Mouse (Mus musculus) embryonic facial prominence, embryonic 13.5 days (tissue): ENCODE measurements around the gene Gm765. TPM values are rescaled to one million over a fixed set of nuclear protein-coding genes. Genes with fewer than 3 reads are reported as not detected.

ENCODE experiments used
- ATAC-seq: fragments of 200-750 bp; cut with Nextera tagmentation; 2 replicates; pipeline ENCODE4 v1.8.0; 2017; ENCODE audit warnings: low read depth; ENCODE audit not compliant: insufficient number of reproducible peaks, insufficient read depth, low FRiP score, low TSS enrichment
- H3K27ac ChIP-seq: fragments of 300-500 bp; sonication (generic); 2 replicates; pipeline ENCODE4 v1.5.1; 2015; ENCODE audit warnings: moderate library complexity, mild to moderate bottlenecking, inconsistent platforms
- H3K27me3 ChIP-seq: fragments of 300-500 bp; sonication (generic); 2 replicates; pipeline ENCODE4 v1.6.1; 2015; ENCODE audit warnings: mild to moderate bottlenecking, inconsistent platforms
- H3K36me3 ChIP-seq: fragments of 300-500 bp; sonication (generic); 2 replicates; pipeline ENCODE4 v1.6.1; 2015; ENCODE audit warnings: mild to moderate bottlenecking, inconsistent platforms
- H3K4me1 ChIP-seq: fragments of 300-500 bp; sonication (generic); 2 replicates; pipeline ENCODE4 v1.6.1; 2015; ENCODE audit warnings: inconsistent platforms
- H3K4me2 ChIP-seq: fragments of 300-500 bp; sonication (generic); 2 replicates; pipeline ENCODE4 v1.6.1; 2015; ENCODE audit warnings: moderate library complexity, mild to moderate bottlenecking, inconsistent platforms
- H3K4me3 ChIP-seq: fragments of 300-500 bp; sonication (generic); 2 replicates; pipeline ENCODE4 v1.5.1; 2015; ENCODE audit warnings: mild to moderate bottlenecking, inconsistent platforms
- H3K9ac ChIP-seq: fragments of 300-500 bp; sonication (generic); 2 replicates; pipeline ENCODE4 v1.6.1; 2015; ENCODE audit warnings: mild to moderate bottlenecking, inconsistent platforms
- H3K9me3 ChIP-seq: fragments of 300-500 bp; sonication (generic); 2 replicates; pipeline ENCODE4 v1.6.1; 2016; ENCODE audit warnings: inconsistent platforms
- WGBS: fragments of 180-500 bp; shearing (Covaris S2); methylation state at CpG from one replicate; pipeline ENCODE4 v1.1.7; 2015; ENCODE audit warnings: mixed read lengths; 5-methylcytosine and 5-hydroxymethylcytosine counted together
- polyA plus RNA-seq: library from polyadenylated mRNA; unstranded; fragments of >200 nt; fragmentation: Nextera tagmentation; extraction: Ambion mirVana; gene quantifications from 2 replicates; pipeline ENCODE4 v1.2.1, GENCODE M21; 2015

The Gm765 gene
- polyA plus RNA-seq, 1 experiment from 2014 or later = not detected

GRCm38 (mm10) chr6:98287521-98287920 is 55.0 kb downstream of the Gm765 start:
- H3K4me3 ChIP-seq = no peak overlapping the region
- H3K9me3 ChIP-seq = no peaks in the 10 kb centered on the region
- H3K9ac ChIP-seq = no peak overlapping the region
- no peaks in the 10 kb centered on the region for H3K27me3 ChIP-seq
- no peak overlapping the region for H3K27ac ChIP-seq
- ATAC-seq = no peak
- H3K36me3 ChIP-seq = no peaks in the 10 kb centered on the region
- WGBS = 52% methylated on average over 6 of the region's 6 CpGs
- H3K4me1 ChIP-seq = no peaks in the 10 kb centered on the region
- H3K4me2 ChIP-seq = no peak overlapping the region

- 75% methylated on average over 2 of the region's 2 CpGs for WGBS
- Histone ChIP-seq H3K36me3 (no peaks in the 10 kb centered on the region), H3K4me1 (no peaks in the 10 kb centered on the region), H3K27me3 (no peaks in the 10 kb centered on the region), H3K9ac (no peak overlapping the region), H3K4me3 (no peak overlapping the region), H3K9me3 (no peaks in the 10 kb centered on the region), H3K27ac (no peak overlapping the region), H3K4me2 (no peak overlapping the region)
- no peak for ATAC-seq
Measured at GRCm38 (mm10) chr6:98285190-98285589, 57.4 kb downstream of the Gm765 start.

- H3K9me3 ChIP-seq = no peaks in the 10 kb centered on the region
- H3K36me3 ChIP-seq = no peaks in the 10 kb centered on the region
- no peaks in the 10 kb centered on the region for H3K4me1 ChIP-seq
- H3K4me3 ChIP-seq = no peak overlapping the region
- H3K27ac ChIP-seq = no peak overlapping the region
- WGBS = 81% methylated on average over 4 of the region's 4 CpGs
- ATAC-seq = no peak
- H3K9ac ChIP-seq = no peak overlapping the region
- H3K27me3 ChIP-seq = no peaks in the 10 kb centered on the region
- H3K4me2 ChIP-seq = no peak overlapping the region
Measured at GRCm38 (mm10) chr6:98282791-98283190, 59.8 kb downstream of the Gm765 start.

GRCm38 (mm10) chr6:98271553-98271952 is 71.0 kb downstream of the Gm765 start:
- Histone ChIP-seq H3K4me3 (no peak overlapping the region), H3K4me2 (no peak overlapping the region), H3K9me3 (no peaks in the 10 kb centered on the region), H3K36me3 (no peaks in the 10 kb centered on the region), H3K9ac (no peak overlapping the region), H3K27ac (no peak overlapping the region), H3K27me3 (no peaks in the 10 kb centered on the region; the same call in 1 of the 2 replicates), H3K4me1 (no peaks in the 10 kb centered on the region)
- no peak for ATAC-seq
- 78% methylated on average over 1 of the region's 1 CpGs for WGBS

GRCm38 (mm10) chr6:98262961-98263360 is 79.6 kb downstream of the Gm765 start:
- Histone ChIP-seq H3K27ac (no peak overlapping the region), H3K4me2 (no peak overlapping the region), H3K9ac (no peak overlapping the region), H3K4me3 (no peak overlapping the region), H3K4me1 (no peaks in the 10 kb centered on the region), H3K27me3 (no peaks in the 10 kb centered on the region; the same call in 1 of the 2 replicates), H3K36me3 (no peaks in the 10 kb centered on the region), H3K9me3 (0 out of 2 replicates have a peak, but pooled peaks cover 9% of the 10 kb centered on the region)
- WGBS = 60% methylated on average over 2 of the region's 2 CpGs
- ATAC-seq = no peak

GRCm38 (mm10) chr6:98259016-98259415 is 83.5 kb downstream of the Gm765 start:
- 0 out of 2 replicates have a peak, but pooled peaks cover 9% of the 10 kb centered on the region for H3K9me3 ChIP-seq
- H3K4me1 ChIP-seq = no peaks in the 10 kb centered on the region
- H3K4me3 ChIP-seq = no peak overlapping the region
- 71% methylated on average over 2 of the region's 2 CpGs for WGBS
- no peaks in the 10 kb centered on the region for H3K27me3 ChIP-seq
- H3K27ac ChIP-seq = no peak overlapping the region
- no peaks in the 10 kb centered on the region for H3K36me3 ChIP-seq
- H3K9ac ChIP-seq = no peak overlapping the region
- ATAC-seq = no peak
- H3K4me2 ChIP-seq = no peak overlapping the region

- 69% methylated on average over 2 of the region's 2 CpGs for WGBS
- Histone ChIP-seq H3K4me1 (0 out of 2 replicates have a peak, but pooled peaks cover 4% of the 10 kb centered on the region), H3K4me2 (no peak overlapping the region), H3K4me3 (no peak overlapping the region), H3K9me3 (no peaks in the 10 kb centered on the region), H3K36me3 (no peaks in the 10 kb centered on the region), H3K27me3 (no peaks in the 10 kb centered on the region), H3K9ac (no peak overlapping the region), H3K27ac (no peak overlapping the region)
- no peak for ATAC-seq
Measured at GRCm38 (mm10) chr6:98246449-98246848, 96.1 kb downstream of the Gm765 start.

- H3K4me2 ChIP-seq = no peak overlapping the region
- H3K27me3 ChIP-seq = no peaks in the 10 kb centered on the region
Measured at GRCm38 (mm10) chr6:98243186-98243585, 99.4 kb downstream of the Gm765 start.

GRCm38 (mm10) chr6:98240561-98241272 is 101.8 kb downstream of the Gm765 start:
- Histone ChIP-seq H3K9me3 (no peaks in the 10 kb centered on the region), H3K4me2 (no peak overlapping the region), H3K4me1 (0 out of 2 replicates have a peak, but pooled peaks cover 4% of the 10 kb centered on the region), H3K36me3 (no peaks in the 10 kb centered on the region), H3K27me3 (no peaks in the 10 kb centered on the region), H3K27ac (no peak overlapping the region), H3K9ac (no peak overlapping the region), H3K4me3 (no peak overlapping the region)
- 82% methylated on average over 8 of the region's 8 CpGs for WGBS
- ATAC-seq = no peak

More at GRCm38 (mm10) chr6:98243186-98243585, 99.4 kb downstream of the Gm765 start:
- Histone ChIP-seq H3K9me3 (no peaks in the 10 kb centered on the region), H3K9ac (no peak overlapping the region), H3K36me3 (no peaks in the 10 kb centered on the region), H3K4me1 (0 out of 2 replicates have a peak, but pooled peaks cover 4% of the 10 kb centered on the region), H3K27ac (no peak overlapping the region), H3K4me3 (no peak overlapping the region)
- no peak for ATAC-seq
- 42% methylated on average over 6 of the region's 6 CpGs for WGBS

GRCm38 (mm10) chr6:98234097-98234496 is 108.5 kb downstream of the Gm765 start:
- no peak overlapping the region for H3K9ac ChIP-seq
- H3K4me2 ChIP-seq = no peak overlapping the region
- WGBS = 91% methylated on average over 3 of the region's 3 CpGs
- no peak for ATAC-seq
- H3K27ac ChIP-seq = no peak overlapping the region
- no peaks in the 10 kb centered on the region for H3K36me3 ChIP-seq
- no peaks in the 10 kb centered on the region for H3K9me3 ChIP-seq
- no peaks in the 10 kb centered on the region for H3K27me3 ChIP-seq
- no peak overlapping the region for H3K4me3 ChIP-seq
- H3K4me1 ChIP-seq = no peaks in the 10 kb centered on the region

- Histone ChIP-seq H3K9ac (no peak overlapping the region), H3K27me3 (no peaks in the 10 kb centered on the region; the same call in 1 of the 2 replicates), H3K4me3 (no peak overlapping the region), H3K36me3 (no peaks in the 10 kb centered on the region), H3K4me1 (no peaks in the 10 kb centered on the region), H3K4me2 (no peak overlapping the region), H3K9me3 (no peaks in the 10 kb centered on the region), H3K27ac (no peak overlapping the region)
- WGBS = 90% methylated on average over 8 of the region's 8 CpGs
- ATAC-seq = no peak
Measured at GRCm38 (mm10) chr6:98223923-98224322, 118.6 kb downstream of the Gm765 start.

- no peaks in the 10 kb centered on the region for H3K9me3 ChIP-seq
Measured at GRCm38 (mm10) chr6:98221970-98222369, 120.6 kb downstream of the Gm765 start.

More at GRCm38 (mm10) chr6:98221970-98222369, 120.6 kb downstream of the Gm765 start:
- Histone ChIP-seq H3K9ac (no peak overlapping the region), H3K27me3 (no peaks in the 10 kb centered on the region; the same call in 1 of the 2 replicates), H3K27ac (no peak overlapping the region), H3K4me2 (no peak overlapping the region), H3K36me3 (no peaks in the 10 kb centered on the region), H3K4me1 (no peaks in the 10 kb centered on the region), H3K4me3 (no peak overlapping the region)
- 82% methylated on average over 16 of the region's 16 CpGs for WGBS
- ATAC-seq = no peak
